Mouse (Mus musculus) megakaryocyte, embryonic 14.5 days (primary cell): Measurements from ENCODE around the gene Ttll6.

Experiments
- FLI1 ChIP-seq: IDR thresholded peaks from 2 replicates; pipeline ENCODE4 v1.6.1; 2012; ENCODE audit warnings: low read length, inconsistent platforms, mixed read lengths
- GATA1 ChIP-seq: IDR thresholded peaks from 3 replicates; pipeline ENCODE4 v1.6.1; 2012; ENCODE audit warnings: mixed read lengths, low read length, inconsistent platforms, borderline replicate concordance

- TF ChIP-seq FLI1 (no peak), GATA1 (no peak)
Measured at GRCm38 (mm10) chr11:96092674-96093291, 40.8 kb upstream of the Ttll6 start.
